Mouse (Mus musculus) bone marrow macrophage, adult 2 months (primary cell): Measurements from ENCODE around the gene Gkap1. TPM values are rescaled to one million over a fixed set of nuclear protein-coding genes. Genes with fewer than 3 reads are reported as not detected.

ENCODE experiments used
- H3K27ac ChIP-seq: 2 replicates; pipeline ENCODE4 v1.5.1; 2012; ENCODE audit warnings: low read depth, low read length; ENCODE audit not compliant: insufficient read depth
- H3K4me1 ChIP-seq: 2 replicates; pipeline ENCODE4 v1.6.1; 2012; ENCODE audit warnings: low read length; ENCODE audit not compliant: control insufficient read depth, insufficient read depth
- H3K4me3 ChIP-seq: 2 replicates; pipeline ENCODE4 v1.5.1; 2012; ENCODE audit warnings: mild to moderate bottlenecking, low read length, moderate library complexity; ENCODE audit not compliant: insufficient read depth
- CTCF ChIP-seq: IDR thresholded peaks from 2 replicates; pipeline ENCODE4 v1.5.1; 2012; ENCODE audit warnings: low read depth, mild to moderate bottlenecking, low read length, moderate library complexity
- POLR2A ChIP-seq: IDR thresholded peaks from 2 replicates; pipeline ENCODE4 v1.6.1; 2012; ENCODE audit warnings: mild to moderate bottlenecking, low read depth, low read length, borderline replicate concordance
- polyA plus RNA-seq: library from polyadenylated mRNA; stranded (reverse); fragments of >200 nt; gene quantifications from 2 replicates; pipeline ENCODE4 v1.2.4, GENCODE M21; 2012; ENCODE audit not compliant: missing spikeins, insufficient read depth, insufficient read length

Gkap1 gene
- polyA plus RNA-seq, 1 experiment: 31.5 TPM

- TF ChIP-seq POLR2A: no peak
- TF ChIP-seq CTCF: no peak
Measured at GRCm38 (mm10) chr13:58225694-58226093, 49.8 kb downstream of the Gkap1 start.

GRCm38 (mm10) chr13:58220206-58220605 lies 55.3 kb downstream of the Gkap1 start:
- H3K27ac ChIP-seq: no peak overlapping the region
- no peak overlapping the region for H3K4me3 ChIP-seq
- TF ChIP-seq CTCF (no peak), POLR2A (no peak)
- H3K4me1 ChIP-seq: peaks cover 14% of the 10 kb centered on the region

More at GRCm38 (mm10) chr13:58225694-58226093, 49.8 kb downstream of the Gkap1 start:
- no peak overlapping the region for H3K4me3 ChIP-seq
- no peaks in the 10 kb centered on the region for H3K4me1 ChIP-seq
- no peak overlapping the region for H3K27ac ChIP-seq

- H3K4me1 ChIP-seq: peaks cover 23% of the 10 kb centered on the region
- TF ChIP-seq POLR2A (no peak), CTCF (no peak)
- H3K4me3 ChIP-seq: no peak overlapping the region
- H3K27ac ChIP-seq: no peak overlapping the region
Measured at GRCm38 (mm10) chr13:58217536-58217935, 58.0 kb downstream of the Gkap1 start.

GRCm38 (mm10) chr13:58216395-58216794 lies 59.1 kb downstream of the Gkap1 start:
- peak overlapping the region; percentile 71 for H3K4me3 ChIP-seq
- TF ChIP-seq POLR2A (no peak), CTCF (no peak)
- H3K4me1 ChIP-seq: peaks cover 29% of the 10 kb centered on the region
- H3K27ac ChIP-seq: no peak overlapping the region

- peak within 1 kb of the TSS; percentile 71 for H3K4me3 ChIP-seq
- H3K4me1 ChIP-seq: peaks cover 29% of the 10 kb centered on the region
- TF ChIP-seq CTCF (no peak), POLR2A (no peak; the same call in 1 of the 2 replicates)
- peak within 1 kb of the TSS; percentile 59 for H3K27ac ChIP-seq
Measured at GRCm38 (mm10) chr13:58215592-58216341, 59.7 kb downstream of the Gkap1 start, which contains the start of gene Ubqln1. Gene Ubqln1 (minus strand): TSS chr13:58215653.

GRCm38 (mm10) chr13:58215253-58215591 lies 60.3 kb downstream of the Gkap1 start:
- TF ChIP-seq CTCF: no peak
- no peak for TF ChIP-seq POLR2A
- Histone ChIP-seq H3K4me1 (peaks cover 29% of the 10 kb centered on the region), H3K27ac (peak overlapping the region; percentile 42), H3K4me3 (peak overlapping the region; percentile 71)

- Histone ChIP-seq H3K4me1 (peaks cover 29% of the 10 kb centered on the region), H3K27ac (peak overlapping the region; percentile 42), H3K4me3 (peak overlapping the region; percentile 71)
- no peak for TF ChIP-seq CTCF
- no peak for TF ChIP-seq POLR2A
Measured at GRCm38 (mm10) chr13:58214346-58215252, 60.9 kb downstream of the Gkap1 start.

- H3K27ac ChIP-seq: no peak overlapping the region
- TF ChIP-seq CTCF (no peak), POLR2A (no peak)
- H3K4me3 ChIP-seq: no peak overlapping the region
- H3K4me1 ChIP-seq: peaks cover 29% of the 10 kb centered on the region
Measured at GRCm38 (mm10) chr13:58213801-58214200, 61.7 kb downstream of the Gkap1 start.

GRCm38 (mm10) chr13:58212530-58212929 lies 63.0 kb downstream of the Gkap1 start:
- peaks cover 26% of the 10 kb centered on the region for H3K4me1 ChIP-seq
- H3K27ac ChIP-seq: no peak overlapping the region
- H3K4me3 ChIP-seq: no peak overlapping the region
- TF ChIP-seq POLR2A: no peak
- no peak for TF ChIP-seq CTCF
